Mouse (Mus musculus): Measurements from ENCODE around the gene Sh3yl1.

Sh3yl1 gene

DNA sequence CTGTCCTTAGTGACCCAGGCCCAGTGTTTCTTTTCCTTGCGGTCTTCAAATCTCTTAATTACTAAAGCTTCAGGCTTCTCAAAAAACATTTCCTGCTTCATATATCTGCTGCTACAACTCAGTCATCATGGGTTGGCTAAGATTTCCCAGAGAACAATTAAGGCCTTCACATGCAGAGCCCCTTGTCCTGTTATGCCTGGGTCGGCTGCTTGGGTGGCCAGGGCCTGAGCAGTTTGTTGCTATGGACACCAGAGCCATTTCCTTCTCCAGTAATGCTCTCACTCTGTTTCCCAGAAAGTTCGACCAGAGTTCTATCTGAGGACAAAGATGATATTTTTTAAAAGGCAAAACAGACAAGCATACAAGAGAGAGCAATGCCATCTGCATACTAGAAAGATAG lies 32.7 kb downstream of the Sh3yl1 start:
- DNase-seq (ENCODE audit: low read depth, low spot score): no peak

DNA sequence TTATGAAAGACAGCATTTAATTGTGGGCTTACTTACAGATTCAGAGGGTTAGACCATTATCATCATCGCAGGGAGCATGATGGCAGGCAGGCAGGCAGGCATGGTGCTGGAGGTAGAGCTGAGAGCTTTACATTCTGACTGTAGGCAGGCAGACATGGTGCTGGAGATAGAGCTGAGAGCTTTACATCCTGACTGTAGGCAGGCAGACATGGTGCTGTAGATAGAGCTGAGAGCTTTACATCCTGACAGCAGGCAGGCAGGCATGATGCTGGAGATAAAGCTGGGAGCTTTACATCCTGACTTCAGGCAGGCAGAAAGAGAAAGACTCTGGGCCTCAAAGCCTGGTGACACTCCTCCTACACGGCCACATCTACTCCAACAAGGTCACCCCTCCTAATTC lies 59.2 kb downstream of the Sh3yl1 start:
- DNase-seq (ENCODE audit: low read depth, low spot score): no peak

DNA sequence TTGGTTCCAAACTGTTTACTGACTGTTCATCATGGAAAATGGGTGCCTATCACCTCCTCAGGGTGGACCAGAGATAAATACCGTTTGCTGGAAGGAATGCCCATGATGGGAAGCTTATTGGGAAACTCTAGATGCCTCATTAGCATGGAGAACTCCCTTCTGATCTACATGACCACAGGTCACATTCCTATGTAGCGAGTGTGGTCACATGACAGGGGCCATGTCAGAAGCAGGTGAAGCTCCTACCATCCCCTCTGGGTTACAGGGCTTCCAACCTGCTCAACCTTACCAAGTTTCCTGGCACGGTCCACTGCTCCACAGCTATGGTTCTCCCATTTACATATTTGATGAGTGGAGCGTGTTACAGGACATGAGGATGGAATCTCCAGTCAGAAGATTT lies 92.3 kb downstream of the Sh3yl1 start:
- DNase-seq (ENCODE audit: low read depth, low spot score): no peak

DNA sequence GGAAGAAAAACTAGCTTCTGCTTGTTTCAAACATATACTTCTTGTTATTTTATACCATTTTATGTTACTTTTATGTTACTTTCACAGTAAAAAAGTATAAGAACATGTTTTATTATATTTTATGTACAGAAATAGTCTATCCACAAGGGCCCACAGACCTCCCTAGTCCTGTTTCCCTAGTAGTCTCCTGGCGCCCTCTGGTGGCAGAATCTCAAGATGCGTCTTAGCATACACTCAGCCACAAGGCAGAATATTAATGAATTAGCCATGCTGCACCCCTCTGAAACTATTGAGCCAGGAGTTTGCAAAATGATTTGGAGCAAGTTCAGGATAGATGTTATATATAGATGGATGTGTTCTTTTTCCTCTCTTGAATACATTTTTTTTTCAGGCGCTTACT lies 93.5 kb downstream of the Sh3yl1 start:
- DNase-seq (ENCODE audit: low read depth, low spot score): peak; percentile 45

DNA sequence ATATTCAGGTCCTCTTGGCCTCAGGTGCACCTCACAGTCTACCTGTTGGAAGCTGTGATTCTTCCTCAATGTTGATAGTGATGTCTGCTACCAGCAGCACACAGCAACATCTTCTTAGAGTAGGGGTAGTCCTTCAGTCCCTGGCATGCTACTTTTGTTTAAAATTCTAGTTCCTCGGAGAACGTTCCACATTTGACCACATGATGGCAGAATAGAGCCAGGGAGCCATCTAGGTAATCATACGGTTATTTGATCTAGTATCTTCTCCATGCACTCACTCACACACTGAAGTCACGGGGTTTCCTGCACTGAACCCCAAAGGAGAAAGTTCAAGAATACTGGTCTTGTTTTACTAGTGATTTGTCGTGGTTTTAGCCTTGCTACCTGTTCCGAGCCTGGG lies 96.7 kb downstream of the Sh3yl1 start:
- DNase-seq (ENCODE audit: low read depth, low spot score): no peak
